Mouse (Mus musculus): Measurements from ENCODE around the gene Agbl4.
"Not testable (repeated sequence)": the region's sequence is repeated elsewhere in the genome, so short reads cannot be mapped to it uniquely, and the experiment has no call there.

The Agbl4 gene

GRCm38 (mm10) chr4:110916565-110916964 is 519.1 kb downstream of the Agbl4 start:
- no peak for DNase-seq (ENCODE audit: low read depth, low spot score)

DNA sequence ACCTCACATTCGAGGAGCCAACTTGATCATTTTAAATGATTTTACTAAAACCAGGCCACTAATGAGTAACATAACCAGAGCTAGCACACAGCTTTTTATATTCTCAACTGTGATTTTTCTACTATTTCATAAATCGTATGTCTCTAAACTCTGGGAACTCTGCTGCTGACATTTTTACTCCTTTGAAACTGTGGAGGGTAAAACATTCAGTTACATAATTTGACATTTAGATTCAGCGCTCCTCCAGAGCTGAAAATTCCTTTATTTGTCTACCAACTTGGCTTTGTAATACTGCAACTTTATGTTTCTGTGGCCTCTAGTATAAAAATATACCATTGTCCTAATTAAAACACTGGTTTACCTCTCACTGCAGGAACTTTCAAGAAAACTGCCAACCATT is 523.6 kb downstream of the Agbl4 start:
- DNase-seq (ENCODE audit: low read depth, low spot score): no peak

GRCm38 (mm10) chr4:111001641-111002040 is 604.2 kb downstream of the Agbl4 start:
- DNase-seq (ENCODE audit: low read depth, low spot score): no peak

DNA sequence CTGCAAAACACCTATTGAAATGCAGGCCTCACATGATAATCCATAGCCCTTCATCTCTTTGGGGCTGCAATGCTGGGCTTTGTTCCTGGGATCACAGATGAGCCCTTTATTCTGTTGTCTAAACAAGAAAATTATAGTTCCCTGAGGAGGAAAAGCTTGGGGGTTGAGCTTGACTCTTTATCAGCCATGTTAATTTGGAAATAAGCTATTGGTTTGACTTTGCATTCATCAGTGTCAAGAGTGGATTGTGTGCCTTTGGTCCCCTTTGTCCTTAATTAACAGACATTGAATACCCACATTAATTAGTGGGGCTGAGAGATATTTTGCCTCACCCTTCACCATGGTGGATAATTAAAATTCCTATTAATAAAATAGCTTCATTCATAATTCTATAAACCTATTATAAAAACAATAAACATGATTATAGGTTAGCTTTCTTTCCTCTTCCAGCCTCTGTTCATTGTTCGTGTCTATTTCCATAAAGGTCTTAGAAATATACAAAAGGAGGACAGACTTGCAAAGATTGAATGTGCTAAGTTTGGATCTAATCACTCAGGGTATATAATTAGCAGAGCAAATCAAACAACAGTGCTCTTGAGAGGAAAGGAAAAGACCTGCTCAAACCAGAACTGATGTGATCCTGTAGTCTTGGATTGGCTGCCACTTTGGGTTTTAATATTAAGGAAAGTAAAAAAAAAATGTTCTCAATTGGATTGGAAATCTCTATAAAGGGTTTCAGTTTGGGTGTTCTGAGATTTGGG is 607.4 kb downstream of the Agbl4 start:
- no peak for DNase-seq (ENCODE audit: low read depth, low spot score)

DNA sequence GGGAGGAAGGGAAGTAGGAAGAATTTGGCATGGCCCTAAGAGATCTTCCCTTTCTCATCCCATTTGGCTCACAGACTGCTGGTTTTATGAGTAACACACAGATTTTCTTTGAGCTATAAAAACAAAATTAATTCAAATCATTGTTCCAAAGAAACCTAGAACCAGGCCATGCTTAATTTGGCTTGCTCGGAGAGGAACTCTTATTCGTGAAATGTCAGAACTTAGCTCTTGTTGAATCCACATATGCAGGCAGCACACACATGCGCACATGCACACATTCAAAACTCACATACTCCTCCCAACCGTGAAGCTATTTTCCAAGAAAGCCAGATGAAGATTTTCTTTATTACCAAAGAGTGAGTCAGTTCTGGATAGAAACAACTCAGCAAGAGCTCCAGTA is 621.9 kb downstream of the Agbl4 start:
- DNase-seq (ENCODE audit: low read depth, low spot score): no peak

GRCm38 (mm10) chr4:111067330-111067729 is 669.9 kb downstream of the Agbl4 start:
- DNase-seq (ENCODE audit: low read depth, low spot score): no peak

DNA sequence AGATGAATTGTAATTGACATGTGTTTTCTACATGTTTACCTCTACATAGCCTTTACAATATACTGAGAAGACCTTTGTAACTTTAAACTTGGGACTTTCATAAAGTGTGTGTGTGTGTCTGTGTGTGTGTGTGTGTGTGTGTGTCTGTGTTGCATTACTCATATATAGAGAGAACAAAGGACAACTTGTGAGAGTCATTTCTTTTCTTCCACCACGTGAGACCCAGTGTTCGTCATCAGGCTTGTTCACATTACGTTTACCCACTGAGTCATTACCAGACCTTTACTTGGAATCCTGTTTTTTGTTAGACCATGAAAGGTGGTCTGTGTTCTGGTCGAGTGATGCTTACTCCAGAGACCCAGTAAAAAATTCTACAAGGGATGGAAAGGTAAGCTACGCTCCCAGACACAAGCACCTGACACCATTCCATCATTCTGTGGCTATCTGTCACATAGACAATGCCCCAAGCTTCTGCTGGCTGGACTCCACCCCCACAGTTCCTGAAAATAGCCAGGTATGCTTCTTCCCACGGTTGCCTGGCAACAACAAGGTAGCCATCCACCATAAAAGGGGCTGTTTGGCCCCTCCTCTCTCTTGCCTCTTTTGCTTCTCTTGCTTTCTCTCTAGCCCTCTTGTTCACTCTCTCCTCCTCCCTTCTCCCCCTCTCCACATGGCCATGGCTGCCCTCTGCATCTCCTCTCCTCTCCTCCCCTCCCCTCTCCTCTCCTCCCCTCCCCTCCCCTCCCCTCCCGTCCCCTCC is 676.5 kb downstream of the Agbl4 start:
- DNase-seq (ENCODE audit: low read depth, low spot score): no peak

DNA sequence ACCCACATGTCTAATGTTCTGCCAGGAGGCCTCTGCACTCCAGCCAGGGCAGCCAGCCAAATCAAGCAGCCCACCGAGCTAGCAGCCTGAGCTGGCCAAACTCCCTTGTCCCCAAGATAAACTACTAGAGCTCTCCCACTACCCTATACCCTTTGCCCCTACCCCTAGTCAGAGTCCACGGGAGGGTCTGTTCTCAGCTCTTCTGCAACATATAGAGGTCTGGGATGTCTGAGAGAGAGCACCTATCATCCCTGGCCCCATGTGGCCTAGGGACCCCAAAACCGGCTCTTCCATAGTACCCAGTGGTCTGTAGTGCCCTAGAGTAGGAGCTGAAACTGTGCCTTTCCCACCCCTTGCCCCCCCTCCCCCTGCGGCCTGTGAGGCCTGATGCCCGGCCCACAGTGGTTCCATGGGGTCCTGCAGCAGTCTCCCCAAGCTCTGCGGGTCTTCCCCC is 677.3 kb downstream of the Agbl4 start:
- no peak for DNase-seq (ENCODE audit: low read depth, low spot score)

- DNase-seq (ENCODE audit: low read depth, low spot score): no peak
Measured at GRCm38 (mm10) chr4:111077810-111078209, 680.3 kb downstream of the Agbl4 start.

- no peak for DNase-seq (ENCODE audit: low read depth, low spot score)
Measured at GRCm38 (mm10) chr4:111085330-111085729, 687.9 kb downstream of the Agbl4 start.

DNA sequence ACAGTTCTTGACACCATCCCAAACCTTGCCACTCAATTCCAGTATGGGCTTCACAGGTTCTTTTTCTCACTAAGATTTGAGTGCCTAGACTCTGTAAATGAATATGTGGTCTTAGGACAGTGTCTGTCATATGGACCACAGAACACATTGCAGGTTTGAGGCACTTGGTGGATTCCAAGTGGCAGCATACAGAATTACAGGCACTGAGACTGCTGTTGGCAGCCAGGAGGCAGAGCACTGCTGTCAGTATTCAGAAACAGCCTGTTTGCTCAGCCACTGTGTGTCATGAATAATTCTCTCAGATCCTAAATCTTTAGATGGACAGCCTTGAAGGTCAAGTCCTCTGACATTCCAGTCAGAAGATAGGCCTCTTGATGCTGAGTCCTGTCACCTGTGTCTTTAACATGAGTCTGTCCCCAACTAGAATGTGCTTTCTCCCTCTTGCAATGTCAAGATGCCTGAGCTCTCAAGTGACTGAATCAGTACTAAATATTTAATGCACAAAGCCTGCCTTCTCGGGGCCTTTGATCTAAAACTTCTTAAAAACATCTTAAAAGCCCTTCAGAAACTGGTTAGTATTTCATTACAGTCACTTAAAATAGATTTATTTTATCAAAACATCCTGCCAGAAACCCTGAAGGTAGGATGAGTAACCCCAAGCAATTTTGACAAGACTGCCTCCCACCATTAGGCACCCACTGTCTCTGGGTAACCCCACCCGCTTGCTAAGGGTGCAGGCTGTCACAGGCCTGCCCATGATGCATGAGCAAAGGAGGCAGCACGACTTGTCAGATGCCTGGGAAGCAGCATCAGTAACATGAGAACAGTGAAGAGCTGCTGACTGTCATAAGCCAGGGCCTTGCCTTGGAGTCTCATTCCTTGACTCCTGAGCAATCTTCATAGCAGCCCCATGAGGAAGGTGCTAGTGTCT is 739.0 kb downstream of the Agbl4 start:
- DNase-seq (ENCODE audit: low read depth, low spot score): no peak

DNA sequence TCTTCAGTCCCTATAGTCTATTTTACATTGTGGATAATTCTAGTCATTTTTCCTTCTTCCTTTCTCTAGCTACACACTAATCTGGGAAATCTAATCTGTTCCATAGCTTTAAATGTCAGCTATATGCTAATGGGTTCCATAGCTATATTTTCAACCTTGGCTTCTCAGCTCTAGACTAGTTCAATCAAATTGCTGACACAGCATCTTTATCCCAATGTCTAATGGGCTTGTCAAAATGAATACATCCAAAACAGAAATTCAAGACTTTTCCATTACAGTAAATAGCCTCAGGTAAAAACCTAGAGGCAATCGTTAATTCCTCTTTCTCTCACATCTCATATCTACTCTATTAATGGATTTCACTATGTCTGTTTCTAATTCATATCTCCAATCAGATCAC is 750.3 kb downstream of the Agbl4 start:
- no peak for DNase-seq (ENCODE audit: low read depth, low spot score)

DNA sequence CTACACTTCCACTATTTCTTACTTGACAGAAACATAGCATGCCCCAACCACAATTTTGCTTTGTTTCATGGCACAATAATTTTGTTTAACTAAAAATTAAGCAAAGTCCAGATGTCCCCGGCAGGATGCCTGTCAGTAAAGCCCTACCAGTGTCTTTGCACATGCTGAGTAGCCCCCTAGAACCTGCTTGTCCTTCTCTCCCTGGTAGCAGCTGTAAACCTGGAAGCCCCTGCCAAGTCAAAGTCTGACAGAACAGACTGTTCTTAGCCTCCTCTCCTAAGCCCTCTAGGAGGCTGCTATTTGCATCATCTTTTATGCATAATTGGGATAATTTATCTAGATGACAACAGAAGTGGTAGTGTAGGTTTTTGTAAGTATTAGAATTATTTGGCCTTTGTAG is 758.4 kb downstream of the Agbl4 start:
- no peak for DNase-seq (ENCODE audit: low read depth, low spot score)

DNA sequence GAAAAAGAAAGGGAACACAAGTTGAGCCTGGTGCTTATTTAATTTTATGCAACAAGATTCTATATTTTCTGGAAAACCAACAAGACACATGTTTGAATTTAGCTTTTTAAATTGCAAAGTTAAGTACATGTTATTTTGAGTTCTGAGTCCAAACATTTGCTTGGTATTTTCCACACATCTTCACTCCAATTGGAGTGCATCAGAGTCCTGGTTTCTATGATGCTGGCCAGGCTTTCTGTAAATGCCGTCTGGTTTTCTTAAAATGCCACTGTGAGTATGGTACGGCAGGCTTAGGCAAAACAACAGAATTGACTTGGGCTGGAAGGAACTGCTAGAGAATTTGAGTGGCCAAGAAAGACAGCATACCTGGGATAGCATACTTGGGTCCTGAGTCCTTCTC is 784.0 kb downstream of the Agbl4 start:
- DNase-seq (ENCODE audit: low read depth, low spot score): no peak

- no peak for DNase-seq (ENCODE audit: low read depth, low spot score)
Measured at GRCm38 (mm10) chr4:111200100-111200499, 802.6 kb downstream of the Agbl4 start.

GRCm38 (mm10) chr4:111215191-111215762 is 817.8 kb downstream of the Agbl4 start:
- DNase-seq (ENCODE audit: low read depth, low spot score): no peak

- DNase-seq (ENCODE audit: low read depth, low spot score): not testable (repeated sequence)
Measured at GRCm38 (mm10) chr4:111219030-111219429, 821.6 kb downstream of the Agbl4 start.

- not testable (repeated sequence) for DNase-seq (ENCODE audit: low read depth, low spot score)
Measured at GRCm38 (mm10) chr4:111219543-111219942, 822.1 kb downstream of the Agbl4 start.

- no peak for DNase-seq (ENCODE audit: low read depth, low spot score)
Measured at GRCm38 (mm10) chr4:111233849-111234248, 836.4 kb downstream of the Agbl4 start.

GRCm38 (mm10) chr4:111251917-111252316 is 854.5 kb downstream of the Agbl4 start:
- DNase-seq (ENCODE audit: low read depth, low spot score): no peak

- DNase-seq (ENCODE audit: low read depth, low spot score): no peak
Measured at GRCm38 (mm10) chr4:111255499-111255898, 858.0 kb downstream of the Agbl4 start.

DNA sequence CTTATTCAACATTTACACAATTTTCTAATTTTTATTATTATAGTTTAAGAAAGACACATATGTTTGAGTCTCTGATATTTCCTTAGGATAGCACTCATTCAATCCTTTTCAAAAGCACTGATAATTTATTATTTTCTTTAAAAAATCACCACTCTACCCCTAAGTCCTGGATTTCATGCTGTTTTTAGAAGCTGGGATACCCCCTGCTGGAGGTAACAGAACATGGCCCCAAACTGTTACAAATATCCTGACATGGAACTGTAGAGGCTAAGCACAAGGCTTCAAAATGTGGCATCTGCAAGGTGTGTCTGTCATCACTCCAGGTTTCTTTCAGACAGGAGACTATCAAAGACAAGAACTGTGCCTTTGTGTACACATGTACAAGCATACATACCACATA is 859.5 kb downstream of the Agbl4 start:
- no peak for DNase-seq (ENCODE audit: low read depth, low spot score)
